Mouse (Mus musculus): ENCODE data around the gene Etfb. TPM values are rescaled to one million over a fixed set of nuclear protein-coding genes. Genes with fewer than 3 reads are reported as not detected.
A peak's percentile ranks its signal among the peaks of the same experiment; 100 is the strongest.

Etfb gene
- polyA plus RNA-seq, 1 experiment from 2014 or later: 306 TPM

DNA sequence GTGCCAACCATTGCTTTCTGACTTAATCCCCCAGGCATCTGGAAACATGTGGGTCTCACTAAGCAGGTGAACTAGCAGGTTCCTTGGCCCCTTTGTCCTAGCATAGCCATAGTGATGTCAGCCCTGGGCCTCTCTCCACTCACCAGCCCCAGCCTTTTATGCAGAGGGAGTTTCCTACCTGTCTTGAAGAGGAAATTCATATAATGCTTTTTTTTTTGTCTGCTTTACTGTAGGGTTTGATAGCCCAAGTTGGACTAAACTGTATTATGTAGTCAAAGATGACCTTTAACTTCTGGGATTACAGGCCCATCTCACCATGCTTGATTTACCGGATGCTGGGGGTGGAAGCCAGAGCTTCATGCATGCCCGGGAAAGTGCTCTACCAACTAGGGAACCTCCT, 5.9 kb downstream of the Etfb start:
- Histone ChIP-seq H3K4me2 (no peak overlapping the region), H3K9me3 (ENCODE audit: low read depth, low read length) (no peaks in the 10 kb centered on the region), H3K36me3 (ENCODE audit: insufficient read depth) (peaks cover 32% of the 10 kb centered on the region), H3K27me3 (ENCODE audit: insufficient read depth, low read length) (no peaks in the 10 kb centered on the region), H3K4me1 (ENCODE audit: insufficient read depth) (no peaks in the 10 kb centered on the region), H3K27ac (ENCODE audit: low read depth) (no peak overlapping the region), H3K4me3 (ENCODE audit: low read depth, low read length) (no peak overlapping the region), H3K9ac (no peak overlapping the region)
- no peak for TF ChIP-seq CTCF (IDR thresholded peaks at IDR 0.05; ENCODE audit: low read depth)
- ATAC-seq (ENCODE audit: insufficient read depth) (no peak), DNase-seq (no peak)
- WGBS: 97% methylated on average over 2 of the region's 2 CpGs

DNA sequence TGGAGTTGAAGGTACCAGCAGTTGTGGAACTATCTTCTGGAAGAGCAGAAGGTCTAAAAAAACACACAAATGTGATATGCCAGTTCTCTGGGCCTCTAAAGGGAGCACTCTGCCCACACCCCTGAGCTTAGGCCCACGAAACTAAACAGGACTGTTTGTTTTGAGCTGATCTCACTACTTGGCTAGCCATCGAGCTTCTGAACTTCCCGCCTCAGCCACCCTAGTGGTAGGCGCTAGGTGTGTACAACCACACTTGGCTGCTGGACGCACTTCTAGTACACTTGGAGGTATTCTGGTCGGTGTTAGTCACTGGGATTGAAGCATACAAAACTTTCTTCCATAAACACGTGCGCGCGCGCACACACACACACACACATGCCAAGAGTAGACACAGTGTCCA, 7.8 kb downstream of the Etfb start:
- Histone ChIP-seq H3K9ac (no peak overlapping the region), H3K36me3 (ENCODE audit: insufficient read depth) (peaks cover 51% of the 10 kb centered on the region), H3K9me3 (ENCODE audit: low read depth, low read length) (no peaks in the 10 kb centered on the region), H3K27ac (ENCODE audit: low read depth) (no peak overlapping the region), H3K4me2 (no peak overlapping the region), H3K27me3 (ENCODE audit: insufficient read depth, low read length) (no peaks in the 10 kb centered on the region), H3K4me3 (ENCODE audit: low read depth, low read length) (no peak overlapping the region), H3K4me1 (ENCODE audit: insufficient read depth) (no peaks in the 10 kb centered on the region)
- DNase-seq: no peak
- ATAC-seq (ENCODE audit: insufficient read depth): no peak
- WGBS: 93% methylated on average over 11 of the region's 11 CpGs
- no peak for TF ChIP-seq CTCF (IDR thresholded peaks at IDR 0.05; ENCODE audit: low read depth)

DNA sequence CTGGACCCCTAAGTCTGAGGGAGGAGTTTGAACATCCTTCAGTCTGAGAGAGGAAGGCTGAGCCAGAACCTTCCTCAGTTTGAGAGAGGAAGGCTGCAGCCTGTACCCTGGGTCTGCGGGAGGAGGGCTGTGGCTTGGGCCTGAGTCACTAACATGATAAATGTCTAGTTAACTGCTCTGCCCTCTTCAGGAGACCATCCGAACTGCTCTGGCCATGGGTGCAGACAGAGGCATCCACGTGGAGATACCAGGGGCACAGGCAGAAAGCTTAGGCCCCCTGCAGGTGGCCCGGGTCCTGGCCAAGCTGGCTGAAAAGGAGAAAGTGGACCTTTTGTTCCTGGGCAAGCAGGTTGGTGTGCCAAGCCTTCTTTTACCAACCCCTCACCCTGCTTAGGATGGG, 8.7 kb downstream of the Etfb start:
- peak; percentile 30; the same call in 1 of the 2 replicates for ATAC-seq (ENCODE audit: insufficient read depth)
- DNase-seq: peak; percentile 31
- WGBS: 46% methylated on average over 4 of the region's 4 CpGs
- Histone ChIP-seq H3K4me1 (ENCODE audit: insufficient read depth) (no peaks in the 10 kb centered on the region), H3K9ac (no peak overlapping the region), H3K9me3 (ENCODE audit: low read depth, low read length) (no peaks in the 10 kb centered on the region), H3K4me3 (ENCODE audit: low read depth, low read length) (no peak overlapping the region), H3K4me2 (no peak overlapping the region), H3K27me3 (ENCODE audit: insufficient read depth, low read length) (no peaks in the 10 kb centered on the region), H3K27ac (ENCODE audit: low read depth) (no peak overlapping the region), H3K36me3 (ENCODE audit: insufficient read depth) (peaks cover 58% of the 10 kb centered on the region)
- peak; percentile 25; the same call in 1 of the 2 replicates for TF ChIP-seq CTCF (IDR thresholded peaks at IDR 0.05; ENCODE audit: low read depth)

- no peaks in the 10 kb centered on the region for H3K9me3 ChIP-seq (ENCODE audit: low read depth, low read length)
- no peak overlapping the region for H3K4me2 ChIP-seq
- H3K4me1 ChIP-seq (ENCODE audit: insufficient read depth): no peaks in the 10 kb centered on the region
- H3K4me3 ChIP-seq (ENCODE audit: low read depth, low read length): no peak overlapping the region
- TF ChIP-seq CTCF (IDR thresholded peaks at IDR 0.05; ENCODE audit: low read depth): no peak
- H3K27me3 ChIP-seq (ENCODE audit: insufficient read depth, low read length): no peaks in the 10 kb centered on the region
- H3K9ac ChIP-seq: no peak overlapping the region
- ATAC-seq (ENCODE audit: insufficient read depth) (no peak), DNase-seq (no peak)
- 83% methylated on average over 14 of the region's 14 CpGs for WGBS
- H3K36me3 ChIP-seq (ENCODE audit: insufficient read depth): peaks cover 63% of the 10 kb centered on the region
- no peak overlapping the region for H3K27ac ChIP-seq (ENCODE audit: low read depth)
Measured at GRCm38 (mm10) chr7:43453599-43454355, 9.9 kb downstream of the Etfb start.

GRCm38 (mm10) chr7:43454371-43454770, 10.5 kb downstream of the Etfb start:
- no peak for ATAC-seq (ENCODE audit: insufficient read depth)
- no peaks in the 10 kb centered on the region for H3K9me3 ChIP-seq (ENCODE audit: low read depth, low read length)
- H3K27me3 ChIP-seq (ENCODE audit: insufficient read depth, low read length): no peaks in the 10 kb centered on the region
- H3K4me3 ChIP-seq (ENCODE audit: low read depth, low read length): no peak overlapping the region
- no peak overlapping the region for H3K27ac ChIP-seq (ENCODE audit: low read depth)
- no peak overlapping the region for H3K4me2 ChIP-seq
- no peak for TF ChIP-seq CTCF (IDR thresholded peaks at IDR 0.05; ENCODE audit: low read depth)
- peaks cover 63% of the 10 kb centered on the region for H3K36me3 ChIP-seq (ENCODE audit: insufficient read depth)
- no peak overlapping the region for H3K9ac ChIP-seq
- DNase-seq: no peak
- no peaks in the 10 kb centered on the region for H3K4me1 ChIP-seq (ENCODE audit: insufficient read depth)
- WGBS: 67% methylated on average over 6 of the region's 6 CpGs

- 0 out of 2 replicates have a peak, but pooled peaks cover 8% of the 10 kb centered on the region for H3K27me3 ChIP-seq (ENCODE audit: insufficient read depth, low read length)
- no peaks in the 10 kb centered on the region for H3K9me3 ChIP-seq (ENCODE audit: low read depth, low read length)
- TF ChIP-seq CTCF (IDR thresholded peaks at IDR 0.05; ENCODE audit: low read depth): no peak
- DNase-seq (no peak), ATAC-seq (ENCODE audit: insufficient read depth) (no peak)
- 60% methylated on average over 4 of the region's 4 CpGs for WGBS
- H3K27ac ChIP-seq (ENCODE audit: low read depth): no peak within 1 kb of the TSS
- no peak within 1 kb of the TSS for H3K4me2 ChIP-seq
- no peaks in the 10 kb centered on the region for H3K4me1 ChIP-seq (ENCODE audit: insufficient read depth)
- H3K9ac ChIP-seq: no peak within 1 kb of the TSS
- peaks cover 2% of the 10 kb centered on the region; the same call in 1 of the 2 replicates for H3K36me3 ChIP-seq (ENCODE audit: insufficient read depth)
- no peak within 1 kb of the TSS for H3K4me3 ChIP-seq (ENCODE audit: low read depth, low read length)
Measured at GRCm38 (mm10) chr7:43462851-43463250, 19.0 kb downstream of the Etfb start, which contains the start of gene Vsig10l. Gene Vsig10l (plus strand): TSS chr7:43463151.

DNA sequence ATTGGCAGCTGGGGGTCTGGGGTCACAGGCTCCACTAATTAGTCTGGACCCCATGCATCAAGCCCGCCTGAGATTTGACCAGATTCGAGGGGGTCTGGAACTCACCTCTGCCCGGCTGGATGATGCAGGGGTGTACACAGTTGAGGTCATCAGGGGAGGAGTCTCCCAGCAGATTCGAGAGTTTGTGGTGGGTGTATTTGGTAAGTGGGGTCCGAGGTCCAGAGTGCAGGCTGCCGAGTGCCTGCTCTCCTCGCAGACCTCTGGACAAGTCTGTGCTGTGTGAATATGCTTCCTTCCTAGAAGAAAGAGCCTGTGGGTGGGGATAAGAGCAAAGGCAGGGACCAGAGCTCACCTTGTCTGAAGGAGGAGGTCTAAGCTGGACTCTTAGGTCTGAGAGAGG, 20.1 kb downstream of the Etfb start:
- Histone ChIP-seq H3K9me3 (ENCODE audit: low read depth, low read length) (no peaks in the 10 kb centered on the region), H3K4me1 (ENCODE audit: insufficient read depth) (no peaks in the 10 kb centered on the region), H3K36me3 (ENCODE audit: insufficient read depth) (no peaks in the 10 kb centered on the region), H3K27ac (ENCODE audit: low read depth) (no peak overlapping the region), H3K4me3 (ENCODE audit: low read depth, low read length) (no peak overlapping the region), H3K9ac (no peak overlapping the region), H3K4me2 (no peak overlapping the region), H3K27me3 (ENCODE audit: insufficient read depth, low read length) (0 out of 2 replicates have a peak, but pooled peaks cover 8% of the 10 kb centered on the region)
- no peak for TF ChIP-seq CTCF (IDR thresholded peaks at IDR 0.05; ENCODE audit: low read depth)
- ATAC-seq (ENCODE audit: insufficient read depth) (no peak), DNase-seq (no peak)
- 74% methylated on average over 7 of the region's 7 CpGs for WGBS
